Mouse (Mus musculus): ENCODE measurements around the gene Bcl2a1d.
"Not testable (repeated sequence)": the region's sequence is repeated elsewhere in the genome, so short reads cannot be mapped to it uniquely, and the experiment has no call there.

DNA sequence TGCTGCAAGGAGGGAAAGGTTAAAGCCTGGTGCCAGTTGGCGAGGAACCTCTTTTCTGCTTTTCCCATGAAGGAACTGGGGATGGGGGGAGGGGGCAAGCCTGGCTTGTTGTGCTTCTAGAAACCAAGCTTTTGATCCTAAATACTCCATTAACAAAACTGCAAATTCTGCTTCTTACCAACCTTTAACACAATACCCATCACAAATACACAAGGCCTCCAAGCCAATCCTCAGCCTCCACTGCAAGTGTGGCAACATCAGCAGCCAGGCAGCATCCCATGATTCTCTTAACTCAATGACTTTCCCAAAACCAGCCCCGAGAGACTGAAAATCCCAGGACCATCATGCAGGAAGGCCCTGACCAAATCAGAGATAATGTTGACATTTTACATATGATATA, 21.3 kb downstream of the Bcl2a1d start:
- not testable (repeated sequence) for TF ChIP-seq POLR2A (IDR thresholded peaks at IDR 0.05; ENCODE audit: insufficient read depth, low read depth, low read length); CTCF (IDR thresholded peaks at IDR 0.05)

All from heart, adult 2 months (tissue).